Mouse (Mus musculus): Measurements from ENCODE around the gene Pbxip1.

Pbxip1 gene

DNA sequence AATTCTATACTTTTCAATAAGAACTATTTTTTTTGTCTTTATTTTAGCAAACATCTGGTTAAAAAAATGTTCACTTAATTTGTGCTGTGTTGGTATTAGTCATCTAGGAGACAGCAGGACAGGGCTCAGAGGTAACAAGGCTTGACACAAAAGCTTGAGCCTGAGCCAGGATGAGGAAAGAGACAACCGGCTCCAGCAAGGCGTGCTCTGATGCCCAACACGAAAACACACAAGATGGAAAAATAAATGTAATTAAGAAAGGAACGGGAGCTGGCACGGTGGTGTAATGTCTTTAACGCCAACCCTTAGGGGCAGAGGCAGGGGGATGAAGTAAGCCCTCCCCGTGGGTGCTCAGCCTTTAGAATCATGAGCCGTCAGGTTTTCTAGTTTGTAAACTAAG lies 49.6 kb downstream of the Pbxip1 start:
- no peak for DNase-seq (ENCODE audit: low spot score)

DNA sequence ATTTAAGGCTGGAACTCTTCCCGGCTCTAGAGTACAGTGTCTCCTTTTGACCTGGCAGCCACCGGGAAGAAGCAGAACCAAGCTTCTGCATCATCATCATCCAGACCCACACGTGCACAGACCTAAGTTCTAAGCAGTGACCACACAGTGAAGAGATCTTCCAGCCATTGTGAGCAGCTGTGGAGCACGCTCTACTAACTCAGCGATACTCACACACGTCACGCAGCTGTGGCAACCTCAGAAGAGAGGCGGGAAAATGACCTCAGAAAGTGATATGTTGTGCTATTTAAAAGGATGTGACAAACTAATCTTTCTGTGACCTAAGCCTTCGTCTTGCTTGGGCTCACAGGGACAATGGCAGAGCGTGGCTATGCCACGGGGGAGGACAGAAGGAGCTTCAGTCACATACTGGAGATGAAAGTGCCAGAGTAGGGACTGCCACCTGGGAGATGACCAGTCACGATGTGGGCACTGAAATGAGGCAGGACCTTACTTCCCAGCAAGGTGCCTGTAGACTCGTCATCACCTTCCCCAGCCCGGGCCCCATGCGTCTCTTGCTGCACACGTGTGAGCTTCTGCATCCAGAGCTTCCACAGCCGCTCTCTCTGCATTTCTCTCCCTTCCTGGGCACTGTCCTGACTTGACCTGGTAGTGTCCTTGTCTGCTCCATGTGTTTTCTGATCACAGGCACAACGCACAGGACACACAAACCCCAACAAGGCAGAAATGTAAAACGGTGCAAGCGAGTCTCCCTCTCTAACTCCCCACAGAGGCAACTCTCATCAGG lies 50.6 kb downstream of the Pbxip1 start:
- no peak for DNase-seq (ENCODE audit: low spot score)

GRCm38 (mm10) chr3:89490790-89491189 lies 54.3 kb downstream of the Pbxip1 start:
- no peak for DNase-seq (ENCODE audit: low spot score)

DNA sequence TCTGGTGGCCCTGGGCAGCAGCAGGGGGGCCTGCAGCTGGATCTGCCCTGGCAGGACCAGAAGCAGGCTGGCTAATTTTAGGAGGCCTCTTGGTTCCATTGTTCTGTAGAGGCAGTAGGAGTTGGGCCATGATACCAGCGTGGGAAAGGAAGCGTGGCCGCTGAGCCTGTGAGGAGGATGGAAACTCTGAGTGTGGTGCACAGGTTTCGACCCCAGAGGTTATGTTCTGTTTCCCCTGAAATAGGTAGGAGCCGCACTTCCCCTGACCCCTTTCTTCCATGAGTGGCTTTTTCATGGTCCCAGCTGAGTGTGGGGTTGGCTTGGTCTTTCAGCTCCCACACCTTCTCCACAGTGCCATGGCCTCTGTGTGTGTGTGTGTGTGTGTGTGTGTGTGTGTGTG lies 55.1 kb downstream of the Pbxip1 start:
- no peak for DNase-seq (ENCODE audit: low spot score)

DNA sequence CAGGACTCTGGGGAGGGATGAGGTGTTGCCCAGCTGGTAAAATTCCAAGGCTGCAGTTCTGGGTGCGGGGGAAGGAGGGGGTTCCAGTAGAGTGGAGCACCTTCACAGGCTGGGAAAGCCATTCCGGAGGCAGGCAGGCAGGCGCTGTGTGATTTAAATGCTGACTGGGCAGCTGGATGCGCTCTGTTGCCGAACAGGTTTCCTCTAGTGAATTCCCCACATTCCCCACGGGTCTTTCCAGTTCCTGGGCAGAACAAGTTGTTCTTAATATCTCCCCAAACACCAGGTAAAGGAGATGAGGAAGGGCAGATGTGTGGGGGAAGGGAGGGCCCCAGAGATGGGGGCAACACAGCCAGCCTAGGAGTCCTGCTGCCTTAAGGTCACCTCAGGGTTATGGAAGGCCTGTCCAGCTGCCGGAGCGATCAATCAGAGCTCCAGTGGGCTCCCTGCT lies 56.2 kb downstream of the Pbxip1 start:
- DNase-seq (ENCODE audit: low spot score): no peak

DNA sequence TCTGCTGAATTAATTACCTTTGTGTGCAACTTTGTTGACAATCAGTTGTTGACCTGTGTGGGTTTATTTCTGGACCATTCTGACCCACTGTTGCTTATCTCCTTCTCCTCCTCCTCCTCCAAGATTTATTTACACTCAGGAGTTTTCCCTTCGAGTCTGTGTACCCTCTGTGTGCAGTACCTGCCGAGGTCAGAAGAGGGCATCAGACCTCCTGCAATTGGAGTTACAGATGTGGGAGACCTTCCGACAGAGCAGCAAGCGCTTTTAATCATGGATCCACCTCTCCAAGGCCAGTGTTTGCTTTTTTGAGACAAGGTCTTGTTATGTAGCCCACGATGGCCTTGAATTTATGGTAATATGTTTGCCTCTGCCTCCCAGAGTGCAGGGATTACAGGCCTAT lies 58.1 kb downstream of the Pbxip1 start:
- DNase-seq (ENCODE audit: low spot score): no peak

DNA sequence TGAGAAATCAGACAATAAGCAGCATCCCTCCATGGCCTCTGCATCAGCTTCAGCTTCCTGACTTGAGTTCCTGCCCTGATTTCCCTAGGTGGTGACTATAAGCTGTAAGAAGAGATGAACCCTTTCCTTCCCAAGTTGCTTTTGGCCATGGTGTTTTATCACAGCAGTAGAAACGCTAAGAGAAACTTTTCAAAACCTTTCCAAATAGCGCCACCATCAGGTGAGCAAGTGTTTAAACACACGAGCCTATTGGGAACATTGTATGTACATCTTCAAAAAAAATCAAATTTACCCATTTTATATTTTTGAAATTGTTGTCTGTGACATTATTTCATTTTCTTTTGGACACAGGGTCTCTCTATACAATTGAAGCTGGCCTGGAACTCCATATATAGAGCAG lies 59.9 kb downstream of the Pbxip1 start:
- DNase-seq (ENCODE audit: low spot score): no peak

DNA sequence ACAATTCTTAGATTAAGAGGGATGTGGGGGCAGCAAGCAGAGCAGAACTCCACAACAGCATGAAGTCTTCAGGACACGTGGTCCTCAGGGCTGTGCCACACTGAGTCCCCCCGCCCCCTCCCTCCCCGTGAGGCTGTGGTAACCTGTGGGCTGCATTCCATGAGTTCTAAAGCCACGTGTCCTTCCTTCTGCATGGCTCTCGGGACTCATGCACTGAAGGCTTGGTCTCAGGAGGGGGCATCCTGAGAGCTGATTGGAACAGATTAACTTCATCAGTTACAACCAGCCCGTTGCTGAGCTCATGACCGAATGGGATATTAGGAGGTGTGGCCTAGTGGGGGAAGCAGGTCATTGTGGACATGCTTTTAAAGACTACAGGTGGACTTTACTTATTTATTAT lies 63.2 kb downstream of the Pbxip1 start:
- DNase-seq (ENCODE audit: low spot score): no peak
